Mouse (Mus musculus) cerebellum, adult 11 months (tissue): Measurements from ENCODE around the gene Bglap.

ENCODE experiments used
- DNase-seq: peaks from one replicate; pipeline ENCODE4 v3.0.0; 2022

Gene Bglap

DNA sequence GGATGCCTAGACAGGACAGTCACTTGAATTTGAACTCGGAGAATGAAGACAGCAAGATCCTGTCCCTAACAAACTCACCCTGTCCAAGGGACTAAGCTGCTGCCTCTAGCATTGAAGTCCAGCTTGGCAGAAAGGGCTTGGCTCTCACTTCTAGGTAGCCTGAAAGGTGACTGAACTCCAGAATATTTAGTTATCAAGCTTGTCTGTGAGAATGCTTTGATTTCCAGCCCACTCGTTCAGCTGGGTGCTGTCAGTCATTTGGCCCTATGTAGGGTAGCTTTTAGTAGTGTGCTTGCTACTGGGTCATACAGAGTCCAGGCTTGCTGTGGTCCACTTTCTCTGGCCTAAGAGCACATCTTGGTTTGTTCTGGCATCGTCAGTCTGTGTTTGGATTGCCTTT is 45.3 kb downstream of the Bglap start:
- DNase-seq, result no peak

DNA sequence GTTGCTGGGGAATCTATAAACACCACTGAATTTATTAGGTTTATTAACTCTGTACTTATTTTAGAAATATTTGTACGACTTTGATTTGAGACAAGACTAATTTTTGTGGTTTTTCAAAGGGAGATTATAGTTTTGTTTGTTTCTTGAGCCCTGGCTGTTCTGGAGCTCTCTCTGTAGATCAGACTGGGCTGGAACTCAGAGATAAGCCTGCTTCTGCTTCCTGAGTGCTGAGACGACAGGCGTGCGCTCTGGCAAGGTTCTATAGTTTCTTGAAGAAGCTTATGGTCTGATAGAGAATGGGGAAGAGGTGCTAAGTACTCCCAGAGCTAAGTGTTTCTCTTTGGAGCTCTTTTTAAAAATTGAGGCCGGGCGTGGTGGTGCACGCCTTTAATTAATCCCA is 45.9 kb downstream of the Bglap start:
- no peak for DNase-seq

DNA sequence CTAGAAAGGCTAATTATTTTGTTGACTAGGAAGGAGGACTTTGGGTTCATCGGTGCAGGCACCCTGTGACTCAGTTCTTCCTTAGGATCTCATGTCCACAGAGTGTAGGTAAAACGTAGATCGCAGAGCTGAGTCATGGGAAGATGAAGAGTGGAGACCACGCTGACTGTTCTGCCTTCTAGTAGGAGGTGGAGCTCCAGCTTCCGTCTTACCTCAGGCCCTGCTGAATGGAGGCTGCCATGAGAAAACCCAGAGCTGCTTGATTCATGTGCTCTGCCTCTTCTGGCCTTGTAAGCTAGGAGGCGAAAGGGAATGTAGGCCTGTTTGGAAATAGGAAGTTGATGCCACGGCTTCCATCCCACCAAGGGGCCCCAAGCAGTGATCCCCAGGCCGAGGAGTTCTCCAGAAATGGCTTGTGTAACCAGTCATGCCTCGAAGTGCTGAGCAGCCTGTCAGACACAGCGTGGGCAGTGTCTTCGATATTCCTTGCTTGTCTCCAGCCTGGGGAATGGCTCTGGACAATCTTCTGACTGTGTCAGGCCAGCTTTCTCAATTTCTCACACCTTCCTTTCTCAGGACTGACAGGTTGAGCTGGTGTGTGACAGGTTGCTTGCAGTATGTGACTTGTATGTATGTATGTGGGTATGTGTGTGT is 46.8 kb downstream of the Bglap start:
- DNase-seq, result no peak

DNA sequence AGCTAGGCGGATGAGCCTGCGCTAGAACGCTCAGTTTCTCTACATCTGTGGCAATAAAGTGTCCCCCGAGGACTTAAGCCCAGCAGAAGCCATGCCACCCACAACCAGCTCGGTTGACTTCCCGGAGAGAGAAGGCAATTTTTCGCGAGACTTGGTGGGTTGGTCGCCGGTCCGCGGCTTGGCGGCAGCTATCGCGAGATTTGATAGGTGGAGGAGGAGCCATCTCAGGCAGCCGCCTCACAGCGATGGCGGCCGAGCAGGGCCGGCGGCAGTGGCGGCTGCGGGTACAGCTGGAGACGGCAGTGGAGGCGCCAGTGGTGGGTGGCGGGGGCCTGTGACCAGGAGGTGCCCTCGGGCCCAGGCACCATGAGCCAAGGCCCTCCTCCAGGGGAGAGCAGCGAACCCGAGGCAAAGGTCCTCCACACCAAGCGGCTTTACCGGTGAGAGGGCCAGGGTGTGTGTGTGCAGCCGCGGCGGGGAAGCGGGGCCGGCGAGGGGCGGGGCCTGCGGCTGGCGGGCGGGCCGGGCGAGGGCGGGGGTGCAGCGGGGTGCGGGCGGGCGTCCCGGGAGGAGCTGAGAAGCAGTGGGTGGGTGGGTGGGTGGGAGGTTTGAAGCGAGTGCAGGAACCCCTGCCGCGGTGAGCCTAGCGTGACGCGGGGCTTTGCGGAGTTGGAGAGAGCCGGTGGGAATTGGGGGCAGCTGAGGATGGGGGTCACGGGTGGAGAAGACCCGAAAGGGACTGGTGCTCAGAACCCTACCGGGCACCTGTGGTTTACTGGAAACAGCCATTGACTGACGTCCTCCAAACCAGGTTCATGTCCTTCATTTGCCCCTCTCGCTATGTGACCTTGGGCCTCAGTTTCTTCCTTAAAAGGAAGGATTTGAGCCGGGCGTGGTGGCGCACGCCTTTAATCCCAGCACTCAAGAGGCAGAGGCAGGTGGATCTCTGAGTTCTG is 47.9 kb downstream of the Bglap start, which contains the start of the genes Tmem79 and Smg5:
Tmem79 (minus strand) TSS at position 91 of the 956 bp plus-strand sequence.
Smg5 (plus strand) TSS at position 203 of the 956 bp plus-strand sequence.
- peak; percentile 93 for DNase-seq

DNA sequence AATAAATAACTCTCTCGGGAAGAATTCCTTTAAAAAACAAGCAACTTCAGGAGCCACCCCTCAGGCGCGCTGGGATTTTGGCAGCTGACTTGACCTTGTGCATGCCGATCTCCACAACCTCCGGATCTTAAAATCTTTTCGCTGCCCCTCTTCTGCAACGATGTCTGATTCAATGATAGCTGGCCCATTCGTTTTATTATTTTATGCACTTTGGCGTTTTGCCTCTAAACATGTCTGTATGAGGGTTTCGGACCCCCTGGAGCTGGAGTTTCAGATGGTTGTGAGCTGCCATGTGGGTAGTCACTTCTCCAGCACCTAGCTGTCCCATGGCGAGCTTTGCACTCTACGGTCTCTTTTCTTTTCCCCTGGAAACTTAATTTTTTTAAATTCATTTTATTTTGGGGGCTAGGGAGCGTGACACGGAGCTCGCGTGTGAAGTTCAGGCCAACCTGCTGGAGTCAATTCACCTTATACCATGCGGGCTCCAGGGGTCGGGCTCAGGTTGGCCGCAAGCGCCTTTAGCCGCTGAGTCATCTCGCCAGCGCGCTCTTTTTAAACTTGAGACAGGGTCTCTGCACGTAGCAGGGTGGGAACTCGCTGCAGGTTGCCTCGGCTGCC is 48.7 kb downstream of the Bglap start:
- DNase-seq, result no peak

DNA sequence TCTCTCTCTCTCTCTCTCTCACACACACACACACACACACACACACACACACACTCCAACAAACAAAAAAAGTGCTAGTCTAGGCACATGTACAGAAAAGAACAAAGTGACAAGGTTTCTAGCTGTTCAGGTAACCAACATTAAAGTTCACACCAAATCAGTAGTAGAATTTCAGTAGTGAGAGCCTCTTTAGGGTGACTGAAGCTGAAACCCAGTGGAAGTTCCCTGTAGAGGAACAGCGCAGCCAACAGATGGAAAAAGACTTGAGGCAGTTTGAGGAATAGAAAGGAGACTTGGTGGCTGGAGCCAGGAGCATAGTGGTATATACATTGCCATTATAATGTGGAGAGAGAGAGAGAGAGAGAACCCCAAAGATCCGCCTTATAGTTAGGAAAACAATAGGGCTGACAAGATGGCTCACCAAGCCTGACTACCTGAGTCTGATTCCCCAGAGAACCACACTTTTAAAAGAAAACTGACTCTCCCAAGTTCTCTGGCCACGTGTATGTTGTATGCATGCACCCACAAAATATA is 49.3 kb downstream of the Bglap start:
- no peak for DNase-seq

DNA sequence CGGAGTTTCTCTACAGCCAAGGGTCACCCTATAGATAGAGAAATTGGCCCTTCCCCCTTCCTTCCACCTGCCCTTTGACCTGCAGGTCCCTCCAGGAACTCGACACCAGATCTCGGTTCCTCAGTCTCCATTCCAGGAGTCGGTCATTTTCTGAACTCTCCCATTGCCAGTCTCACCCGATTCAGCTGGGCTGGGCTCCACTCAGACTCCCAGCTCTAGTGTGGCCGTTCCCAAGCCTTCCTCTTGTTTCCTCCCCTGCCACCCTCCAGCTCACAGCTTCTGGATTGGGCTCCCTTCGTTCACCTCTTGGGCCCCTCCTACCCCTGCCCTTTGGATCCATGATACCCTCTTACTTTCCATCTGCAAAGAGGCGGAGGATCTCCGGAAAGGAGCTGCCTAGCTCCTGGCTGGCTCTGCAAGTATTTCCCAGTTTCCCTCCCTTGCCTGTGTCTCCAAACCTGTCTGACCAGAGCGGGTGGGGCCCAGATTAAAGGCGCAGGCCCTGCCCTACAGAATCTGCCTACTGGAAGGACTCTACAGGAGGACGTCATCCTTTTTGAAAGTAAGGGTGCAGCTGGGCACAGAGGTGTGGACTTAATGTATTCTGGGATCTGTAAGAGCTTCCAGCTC is 50.1 kb downstream of the Bglap start:
- DNase-seq, result no peak
